24 mouse cellular contexts compared by ENCODE assay signal in genomic region chr1:131059411-131059810, GRCm38 (mm10). TPM values are rescaled to one million over a fixed set of nuclear protein-coding genes. Genes with fewer than 3 reads are reported as not detected.
DNase-seq lines count a peak whose midpoint lies in the region; ATAC-seq lines count a peak whose summit lies in the region.
"Had no signal": no experiment of that assay in that cellular context is flagged by ENCODE, and none has a peak within 500 bp of the region (broad histone marks: within the 10 kb centered on the region; RNA-seq: fewer than 3 reads in every experiment).

No protein-coding gene starts in this region.

- no peak overlapping the region for H3K9ac ChIP-seq in hindbrain, embryonic 13.5 days
- no peak overlapping the region for H3K9ac ChIP-seq in hindbrain, embryonic 14.5 days
- H3K9ac ChIP-seq in midbrain, embryonic 12.5 days (replicated peaks), result 0 out of 2 replicates have a peak overlapping the region, but pooled peaks have one; percentile 20
- no peak overlapping the region for H3K9ac ChIP-seq in midbrain, embryonic 15.5 days
- H3K9ac ChIP-seq in liver, embryonic 11.5 days (ENCODE audit: low read depth, low read length), result no peak overlapping the region
- H3K9ac ChIP-seq: embryonic facial prominence, embryonic 15.5 days had no signal

- H3K27ac ChIP-seq in hindbrain, embryonic 13.5 days, result peak overlapping the region; percentile 35; the same call in 1 of the 2 replicates
- H3K27ac ChIP-seq in hindbrain, embryonic 14.5 days, result no peak overlapping the region
- no peak overlapping the region for H3K27ac ChIP-seq in midbrain, embryonic 12.5 days (replicated peaks)
- no peak overlapping the region for H3K27ac ChIP-seq in midbrain, embryonic 15.5 days
- no peak overlapping the region for H3K27ac ChIP-seq in liver, embryonic 11.5 days (ENCODE audit: low read depth, low read length)
- H3K27ac ChIP-seq: embryonic facial prominence, embryonic 15.5 days; macrophage had no signal

- no peaks in the 10 kb centered on the region for H3K9me3 ChIP-seq in hindbrain, embryonic 13.5 days
- H3K9me3 ChIP-seq in hindbrain, embryonic 14.5 days (ENCODE audit: control insufficient read depth, low read length), result no peaks in the 10 kb centered on the region
- H3K9me3 ChIP-seq in midbrain, embryonic 12.5 days, result no peaks in the 10 kb centered on the region
- no peaks in the 10 kb centered on the region for H3K9me3 ChIP-seq in midbrain, embryonic 15.5 days
- no peaks in the 10 kb centered on the region for H3K9me3 ChIP-seq in liver, embryonic 11.5 days (ENCODE audit: control insufficient read depth, low read length)
- H3K9me3 ChIP-seq: embryonic facial prominence, embryonic 15.5 days; limb, embryonic 10.5 days had no signal

- H3K36me3 ChIP-seq in hindbrain, embryonic 13.5 days, result peaks cover 37% of the 10 kb centered on the region
- peaks cover 35% of the 10 kb centered on the region for H3K36me3 ChIP-seq in hindbrain, embryonic 14.5 days (replicated peaks; ENCODE audit: control insufficient read depth, insufficient read depth)
- H3K36me3 ChIP-seq in midbrain, embryonic 12.5 days, result peaks cover 37% of the 10 kb centered on the region
- peaks cover 18% of the 10 kb centered on the region; the same call in 1 of the 2 replicates for H3K36me3 ChIP-seq in midbrain, embryonic 15.5 days (replicated peaks)
- H3K36me3 ChIP-seq in liver, embryonic 11.5 days (ENCODE audit: control insufficient read depth, insufficient read depth, low read length), result peaks cover 14% of the 10 kb centered on the region

- no peak for ATAC-seq in hindbrain, embryonic 13.5 days (ENCODE audit: low FRiP score)
- ATAC-seq in hindbrain, embryonic 14.5 days (ENCODE audit: low FRiP score), result no peak
- ATAC-seq in midbrain, embryonic 12.5 days (ENCODE audit: low FRiP score, low read depth), result no peak
- no peak for ATAC-seq in midbrain, embryonic 15.5 days (replicated peaks)
- ATAC-seq in liver, embryonic 11.5 days (replicated peaks; ENCODE audit: low FRiP score), result no peak

- H3K4me1 ChIP-seq in hindbrain, embryonic 13.5 days (replicated peaks), result peaks cover 62% of the 10 kb centered on the region
- H3K4me1 ChIP-seq in hindbrain, embryonic 14.5 days (replicated peaks; ENCODE audit: control insufficient read depth, insufficient read depth, low read length), result peaks cover 26% of the 10 kb centered on the region
- H3K4me1 ChIP-seq in midbrain, embryonic 12.5 days, result peaks cover 50% of the 10 kb centered on the region
- peaks cover 33% of the 10 kb centered on the region for H3K4me1 ChIP-seq in midbrain, embryonic 15.5 days
- H3K4me1 ChIP-seq in liver, embryonic 11.5 days (replicated peaks; ENCODE audit: control insufficient read depth, insufficient read depth, low read length), result peaks cover 35% of the 10 kb centered on the region

- DNase-seq in heart, adult 11 months, result peak; percentile 91
- DNase-seq in heart, postnatal 25 days (ENCODE audit: low spot score), result no peak
- DNase-seq in hindbrain, embryonic 14.5 days (ENCODE audit: low spot score), result no peak
- no peak for DNase-seq in liver, embryonic 11.5 days (ENCODE audit: low spot score)
- DNase-seq: adrenal gland, postnatal 36 days; cerebellum, adult 11-12 months; heart, postnatal 4 days; kidney, adult 9 months; kidney, postnatal 4 days; layer of hippocampus, adult 9-11 months; lung, adult 18-20 months; right cerebral cortex, postnatal 4 days had no signal

- WGBS in hindbrain, embryonic 13.5 days, result 67% methylated on average over 1 of the region's 1 CpGs
- WGBS in hindbrain, embryonic 14.5 days, result 60% methylated on average over 1 of the region's 1 CpGs
- WGBS in midbrain, embryonic 12.5 days, result 58% methylated on average over 1 of the region's 1 CpGs
- 47% methylated on average over 1 of the region's 1 CpGs for WGBS in midbrain, embryonic 15.5 days
- WGBS in liver, embryonic 11.5 days, result 58% methylated on average over 1 of the region's 1 CpGs

- no peaks in the 10 kb centered on the region for H3K27me3 ChIP-seq in hindbrain, embryonic 13.5 days
- H3K27me3 ChIP-seq in hindbrain, embryonic 14.5 days (ENCODE audit: control insufficient read depth, insufficient read depth, low read length), result no peaks in the 10 kb centered on the region
- H3K27me3 ChIP-seq in midbrain, embryonic 12.5 days, result no peaks in the 10 kb centered on the region
- no peaks in the 10 kb centered on the region for H3K27me3 ChIP-seq in midbrain, embryonic 15.5 days (replicated peaks)
- no peaks in the 10 kb centered on the region for H3K27me3 ChIP-seq in liver, embryonic 11.5 days (replicated peaks; ENCODE audit: control insufficient read depth, insufficient read depth, low read length)
- H3K27me3 ChIP-seq: embryonic facial prominence, embryonic 15.5 days had no signal

- intact Hi-C loops in heart, postnatal 25 days (cut with DNase I), result loop anchor here (10.0 kb wide), 2 partner anchors 265 to 345 kb away; partner anchors contain the start of genes Gm29427 and Yod1

- no peak overlapping the region for H3K4me3 ChIP-seq in hindbrain, embryonic 13.5 days
- no peak overlapping the region for H3K4me3 ChIP-seq in hindbrain, embryonic 14.5 days (replicated peaks; ENCODE audit: low read length)
- H3K4me3 ChIP-seq in midbrain, embryonic 12.5 days, result no peak overlapping the region
- H3K4me3 ChIP-seq in midbrain, embryonic 15.5 days, result no peak overlapping the region
- no peak overlapping the region for H3K4me3 ChIP-seq in liver, embryonic 11.5 days (ENCODE audit: low read depth, low read length)
- H3K4me3 ChIP-seq: embryonic facial prominence, embryonic 15.5 days; limb, embryonic 10.5 days had no signal

- H3K4me2 ChIP-seq in hindbrain, embryonic 13.5 days, result no peak overlapping the region
- H3K4me2 ChIP-seq in hindbrain, embryonic 14.5 days (replicated peaks), result no peak overlapping the region
- H3K4me2 ChIP-seq in midbrain, embryonic 12.5 days (replicated peaks), result no peak overlapping the region
- H3K4me2 ChIP-seq in midbrain, embryonic 15.5 days, result no peak overlapping the region
- no peak overlapping the region for H3K4me2 ChIP-seq in liver, embryonic 11.5 days
- H3K4me2 ChIP-seq: embryonic facial prominence, embryonic 15.5 days had no signal

RNA-seq across cellular contexts. Expression of gene Mapkapk2, which starts 38.2 kb away (rescaled TPM):
- total RNA-seq in heart, postnatal 25 days (2021), result 100 to 1,000 TPM; 264 to 283 TPM
- 22.0 and 23.1 TPM in 2 replicates for polyA plus RNA-seq in hindbrain, embryonic 13.5 days (2015; fragmentation: Nextera tagmentation; extraction: Ambion mirVana)
- polyA plus RNA-seq in hindbrain, embryonic 14.5 days (2014; fragmentation: Nextera tagmentation; extraction: Ambion mirVana), result 22.5 and 23.7 TPM in 2 replicates
- 69.5 and 76.4 TPM in 2 replicates for polyA plus RNA-seq in midbrain, embryonic 12.5 days (2016; fragmentation: Nextera tagmentation; extraction: Ambion mirVana)
- 17.9 and 22.2 TPM in 2 replicates for polyA plus RNA-seq in midbrain, embryonic 15.5 days (2015; fragmentation: Nextera tagmentation; extraction: Ambion mirVana)
- polyA plus RNA-seq in liver, embryonic 11.5 days (2014; fragmentation: Nextera tagmentation; extraction: Ambion mirVana), result 26.9 and 30.1 TPM in 2 replicates

RNA-seq across cellular contexts. Expression of gene Il10, which starts 39.8 kb away (rescaled TPM):
- total RNA-seq in heart, postnatal 25 days (2021), result not detected
- polyA plus RNA-seq in hindbrain, embryonic 13.5 days (2015; fragmentation: Nextera tagmentation; extraction: Ambion mirVana), result not detected in 2 replicates
- not detected in 2 replicates for polyA plus RNA-seq in hindbrain, embryonic 14.5 days (2014; fragmentation: Nextera tagmentation; extraction: Ambion mirVana)
- polyA plus RNA-seq in midbrain, embryonic 12.5 days (2016; fragmentation: Nextera tagmentation; extraction: Ambion mirVana), result not detected in 2 replicates
- not detected in 2 replicates for polyA plus RNA-seq in midbrain, embryonic 15.5 days (2015; fragmentation: Nextera tagmentation; extraction: Ambion mirVana)
- polyA plus RNA-seq in liver, embryonic 11.5 days (2014; fragmentation: Nextera tagmentation; extraction: Ambion mirVana), result not detected in 2 replicates
- total RNA-seq: adrenal gland, postnatal 36 days; heart, postnatal 4 days; left cerebral cortex, adult 8-10 months had no signal
- polyA plus RNA-seq: C2C12; embryonic facial prominence, embryonic 15.5 days; gonadal fat pad, adult 2 months; intestine, embryonic 14.5 days; limb, embryonic 10.5 days; liver, adult 2 months; stomach, embryonic 16.5 days had no signal
